Mouse (Mus musculus) testis, adult 2 months (tissue): ENCODE measurements around the gene Abt1.

ENCODE experiments used
- CTCF ChIP-seq: fragments of 200-500 bp; IDR thresholded peaks from 2 replicates; pipeline ENCODE4 v1.5.1; 2012; ENCODE audit warnings: low read depth, mild to moderate bottlenecking, inconsistent platforms, low read length, moderate library complexity; ENCODE audit not compliant: control insufficient read depth, insufficient read depth, insufficient replicate concordance
- POLR2A ChIP-seq: fragments of 200-500 bp; IDR thresholded peaks from 2 replicates; pipeline ENCODE4 v1.6.1; 2012; ENCODE audit warnings: low read depth, mild to moderate bottlenecking, inconsistent platforms, low read length, moderate library complexity; ENCODE audit not compliant: control insufficient read depth

DNA sequence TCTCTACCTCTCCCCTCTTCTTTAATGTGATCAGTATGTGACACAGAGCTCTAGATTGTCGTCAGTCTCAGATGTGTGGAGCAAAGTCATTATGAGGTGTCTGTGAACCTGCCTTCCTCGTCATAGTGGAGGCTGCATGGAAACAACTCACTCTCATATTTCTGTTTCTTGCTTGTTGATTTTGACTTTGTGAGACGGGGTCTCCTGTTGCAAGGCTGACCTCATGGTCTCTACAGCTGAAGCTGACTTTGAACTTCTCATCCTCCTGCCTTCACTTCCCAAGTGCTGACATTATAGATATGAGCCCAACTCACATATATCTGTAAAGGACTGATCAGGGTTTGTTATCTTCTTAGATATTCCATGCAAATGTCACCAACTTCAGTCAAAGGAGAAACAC, 25.1 kb upstream of the Abt1 start:
- TF ChIP-seq CTCF: no peak
- TF ChIP-seq POLR2A: no peak
